25 mouse cellular contexts compared by ENCODE assay signal in the genomic region with DNA sequence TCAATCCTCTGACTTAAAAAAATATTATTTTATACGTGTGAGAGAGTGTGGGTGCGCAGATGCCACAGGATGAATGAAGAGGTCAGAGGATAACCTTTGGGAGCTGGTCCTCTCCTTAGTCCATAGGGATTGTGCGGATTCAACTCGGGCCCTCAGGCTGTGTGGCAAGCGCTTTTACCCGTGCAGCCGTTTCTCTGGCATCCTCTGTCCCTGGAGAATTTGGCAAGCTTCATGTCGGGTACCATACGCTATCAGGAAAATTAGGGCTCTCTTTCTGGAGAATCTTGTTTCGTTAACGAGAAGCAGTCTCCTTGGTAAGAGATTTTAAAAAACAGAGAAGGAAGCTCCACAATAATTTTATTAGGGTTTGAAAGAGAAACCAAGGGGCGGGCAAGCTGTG. TPM values are rescaled to one million over a fixed set of nuclear protein-coding genes. Genes with fewer than 3 reads are reported as not detected.
"Had no signal": no experiment of that assay in that cellular context is flagged by ENCODE, and none has a peak within 500 bp of the region (broad histone marks: within the 10 kb centered on the region; RNA-seq: fewer than 3 reads in every experiment).

No protein-coding gene starts in this region.

- H3K4me2 ChIP-seq: lung, embryonic 14.5 days; midbrain, embryonic 11.5 days; midbrain, embryonic 13.5 days; neural tube, embryonic 13.5 days; neural tube, embryonic 15.5 days; stomach, embryonic 15.5 days had no signal

- H3K9ac ChIP-seq: lung, embryonic 14.5 days; midbrain, embryonic 13.5 days; neural tube, embryonic 13.5 days; neural tube, embryonic 15.5 days; stomach, embryonic 15.5 days had no signal

- H3K4me3 ChIP-seq: midbrain, embryonic 13.5 days; myocyte; neural tube, embryonic 13.5 days; neural tube, embryonic 15.5 days; stomach, embryonic 15.5 days had no signal

- H3K9me3 ChIP-seq: midbrain, embryonic 13.5 days; neural tube, embryonic 13.5 days; neural tube, embryonic 15.5 days; stomach, embryonic 15.5 days had no signal

- H3K36me3 ChIP-seq: midbrain, embryonic 13.5 days; neural tube, embryonic 13.5 days; neural tube, embryonic 15.5 days; stomach, embryonic 15.5 days had no signal

- H3K27me3 ChIP-seq: midbrain, embryonic 13.5 days; neural tube, embryonic 13.5 days; neural tube, embryonic 15.5 days; stomach, embryonic 15.5 days had no signal

- DNase-seq: lung, adult 18-20 months; lung, embryonic 14.5 days; lung, postnatal 10 days; lung, postnatal 4 days; retina, postnatal 1 day; right cerebral cortex, adult 18-20 months; right cerebral cortex, postnatal 14 days; thymus, adult 2 months; thymus, postnatal 25 days; thymus, postnatal 4 days had no signal

- H3K4me1 ChIP-seq: neural tube, embryonic 15.5 days; stomach, embryonic 15.5 days had no signal

- H3K27ac ChIP-seq: midbrain, embryonic 13.5 days; neural tube, embryonic 13.5 days; neural tube, embryonic 15.5 days; stomach, embryonic 15.5 days; stomach, postnatal 0 days had no signal

- ATAC-seq: midbrain, embryonic 13.5 days; midbrain, embryonic 16.5 days had no signal

RNA-seq across cellular contexts. Expression of a gene that starts 15.3 kb away (rescaled TPM):
- total RNA-seq: megakaryocyte, adult 5-6 weeks; megakaryocyte-erythroid progenitor cell, adult 5-6 weeks had no signal
- polyA plus RNA-seq: liver, embryonic 16.5 days; lung, embryonic 14.5 days; lung, embryonic 16.5 days; neural tube, embryonic 11.5 days; spleen, adult 2 months; urinary bladder, adult 2 months had no signal
